Mouse (Mus musculus) B cell, adult 2 months (primary cell): Measurements from ENCODE around the gene Glrx.
"Not testable (repeated sequence)": the region's sequence is repeated elsewhere in the genome, so short reads cannot be mapped to it uniquely, and the experiment has no call there.

Experiments used
- DNase-seq, 2 experiments: peaks; one replicate each; pipeline ENCODE4 v3.0.0; 2022

Glrx gene

GRCm38 (mm10) chr13:75839719-75840481 is at the start of gene Glrx:
Glrx (plus strand) TSS chr13:75839868.
- peak; percentile 50 to 52 for DNase-seq

- DNase-seq = no peak
Observed at GRCm38 (mm10) chr13:75790550-75791205, 49.0 kb upstream of the Glrx start.

- DNase-seq = no peak
Observed at GRCm38 (mm10) chr13:75793863-75794629, 45.6 kb upstream of the Glrx start.

GRCm38 (mm10) chr13:75797369-75798141 is 42.1 kb upstream of the Glrx start:
- DNase-seq = peak; percentile 94

- DNase-seq = peak; percentile 43 to 53
Observed at GRCm38 (mm10) chr13:75798413-75799302, 41.0 kb upstream of the Glrx start.

GRCm38 (mm10) chr13:75799421-75799820 is 40.2 kb upstream of the Glrx start:
- no peak for DNase-seq

- DNase-seq = no peak
Observed at GRCm38 (mm10) chr13:75807969-75808368, 31.7 kb upstream of the Glrx start.

- DNase-seq = no peak
Observed at GRCm38 (mm10) chr13:75809957-75810356, 29.7 kb upstream of the Glrx start.

GRCm38 (mm10) chr13:75817183-75817582 is 22.5 kb upstream of the Glrx start:
- DNase-seq = no peak

GRCm38 (mm10) chr13:75818486-75818885 is 21.2 kb upstream of the Glrx start:
- DNase-seq = no peak

GRCm38 (mm10) chr13:75818945-75819706 is 20.5 kb upstream of the Glrx start:
- no peak for DNase-seq

GRCm38 (mm10) chr13:75819898-75820297 is 19.8 kb upstream of the Glrx start:
- DNase-seq = no peak

GRCm38 (mm10) chr13:75822366-75822765 is 17.3 kb upstream of the Glrx start:
- DNase-seq = not testable (repeated sequence)

- no peak for DNase-seq
Observed at GRCm38 (mm10) chr13:75823201-75823600, 16.5 kb upstream of the Glrx start.

GRCm38 (mm10) chr13:75824611-75825319 is 14.9 kb upstream of the Glrx start:
- no peak for DNase-seq

- no peak for DNase-seq
Observed at GRCm38 (mm10) chr13:75825388-75825787, 14.3 kb upstream of the Glrx start.

- DNase-seq = no peak
Observed at GRCm38 (mm10) chr13:75830708-75831107, 9.0 kb upstream of the Glrx start.

GRCm38 (mm10) chr13:75831710-75832109 is 8.0 kb upstream of the Glrx start:
- DNase-seq = no peak

- DNase-seq = no peak
Observed at GRCm38 (mm10) chr13:75832697-75833096, 7.0 kb upstream of the Glrx start.

GRCm38 (mm10) chr13:75833499-75833898 is 6.2 kb upstream of the Glrx start:
- DNase-seq = no peak
